Mouse (Mus musculus): ENCODE results near the gene Fig4. TPM values are rescaled to one million over a fixed set of nuclear protein-coding genes. Genes with fewer than 3 reads are reported as not detected.

Fig4 gene
- total RNA-seq, 2 experiments from 2014 or later, result 25.3 to 26.6 TPM

DNA sequence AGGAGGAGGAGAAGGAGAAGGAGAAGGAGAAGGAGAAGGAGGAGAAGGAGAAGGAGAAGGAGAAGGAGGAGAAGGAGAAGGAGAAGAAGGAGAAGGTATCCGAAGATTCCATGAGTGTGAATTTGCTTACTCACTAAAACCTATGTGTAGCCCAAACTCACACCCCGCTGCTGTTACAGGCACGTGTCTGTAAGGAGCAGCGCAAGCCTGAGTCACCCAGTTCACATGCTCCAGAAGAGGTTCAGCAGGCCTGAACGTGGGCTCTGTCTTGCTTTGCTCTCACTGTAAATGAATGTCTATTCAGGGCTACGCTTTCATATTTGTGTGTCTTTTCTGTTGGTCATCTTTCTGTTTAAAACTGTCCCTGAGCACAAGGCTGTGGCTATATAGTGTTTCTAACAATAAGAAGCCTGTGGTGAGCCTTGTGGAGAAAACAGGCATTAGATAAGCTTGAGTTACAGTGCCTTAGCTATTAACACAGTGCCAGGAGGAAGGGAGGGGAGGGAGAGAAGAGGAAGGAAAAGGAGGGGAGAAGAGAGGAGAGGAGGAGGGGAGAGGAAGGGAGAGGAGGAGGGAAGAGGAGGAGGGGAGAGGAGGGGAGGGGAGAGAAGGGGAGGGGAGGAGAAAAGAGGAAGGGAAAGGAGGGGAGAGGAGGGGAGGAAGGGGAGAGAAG is 71.8 kb downstream of the Fig4 start:
- DNase-seq (ENCODE audit: low spot score in 2 of 2), result no peak
- intact Hi-C loops (cut with DNase I), result no loop called here

GRCm38 (mm10) chr10:41227626-41228025 is 75.4 kb downstream of the Fig4 start:
- intact Hi-C loops (cut with DNase I), result no loop called here
- DNase-seq (ENCODE audit: low spot score in 2 of 2), result no peak

DNA sequence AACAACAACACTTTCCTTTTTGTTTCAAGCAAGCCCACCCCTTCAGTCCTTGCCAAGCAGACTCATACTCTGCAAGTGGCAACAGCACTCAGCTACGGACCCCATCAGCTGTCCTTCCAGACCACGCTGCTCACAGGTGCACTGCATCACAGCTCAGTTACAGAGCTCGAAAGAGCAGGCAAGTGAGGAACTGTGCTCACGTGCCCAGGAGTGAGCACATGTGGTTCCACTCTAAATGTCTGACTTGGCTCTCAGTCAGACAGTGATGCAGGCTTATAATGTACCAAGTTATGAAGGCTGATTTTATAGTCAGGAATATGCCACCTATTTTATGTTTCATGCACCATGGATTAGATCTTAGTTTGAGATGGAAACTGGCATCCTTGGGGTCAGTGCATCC is 79.6 kb downstream of the Fig4 start:
- no peak for DNase-seq (ENCODE audit: low spot score in 2 of 2)
- intact Hi-C loops (cut with DNase I), result no loop called here

GRCm38 (mm10) chr10:41221204-41221603 is 81.9 kb downstream of the Fig4 start:
- intact Hi-C loops (cut with DNase I), result no loop called here
- DNase-seq (ENCODE audit: low spot score in 2 of 2), result no peak

- no peak for DNase-seq (ENCODE audit: low spot score in 2 of 2)
- intact Hi-C loops (cut with DNase I), result no loop called here
These were observed 84.2 kb downstream of the Fig4 start for GRCm38 (mm10) chr10:41218897-41219296.

DNA sequence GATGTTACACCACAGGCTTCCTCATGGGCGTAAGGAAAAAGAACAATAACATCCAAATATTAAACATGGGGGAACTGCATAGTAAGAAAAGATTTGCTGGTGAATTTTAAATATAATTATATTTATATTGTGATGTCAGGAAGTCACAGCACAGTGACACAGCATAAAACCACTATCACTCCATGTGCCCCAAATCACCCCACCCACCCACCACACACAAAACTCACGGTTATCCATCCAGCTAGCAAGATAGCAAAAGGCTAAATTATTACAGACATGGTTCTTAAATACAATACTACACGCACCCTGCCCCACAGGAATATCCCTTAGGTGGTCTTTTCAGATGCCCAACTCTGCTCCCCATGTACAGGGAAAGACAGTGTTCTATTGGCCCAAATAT is 89.0 kb downstream of the Fig4 start:
- no peak for DNase-seq (ENCODE audit: low spot score in 2 of 2)
- intact Hi-C loops (cut with DNase I), result no loop called here

- intact Hi-C loops (cut with DNase I), result no loop called here
- no peak for DNase-seq (ENCODE audit: low spot score in 2 of 2)
These were observed 93.5 kb downstream of the Fig4 start for GRCm38 (mm10) chr10:41209538-41209937.

DNA sequence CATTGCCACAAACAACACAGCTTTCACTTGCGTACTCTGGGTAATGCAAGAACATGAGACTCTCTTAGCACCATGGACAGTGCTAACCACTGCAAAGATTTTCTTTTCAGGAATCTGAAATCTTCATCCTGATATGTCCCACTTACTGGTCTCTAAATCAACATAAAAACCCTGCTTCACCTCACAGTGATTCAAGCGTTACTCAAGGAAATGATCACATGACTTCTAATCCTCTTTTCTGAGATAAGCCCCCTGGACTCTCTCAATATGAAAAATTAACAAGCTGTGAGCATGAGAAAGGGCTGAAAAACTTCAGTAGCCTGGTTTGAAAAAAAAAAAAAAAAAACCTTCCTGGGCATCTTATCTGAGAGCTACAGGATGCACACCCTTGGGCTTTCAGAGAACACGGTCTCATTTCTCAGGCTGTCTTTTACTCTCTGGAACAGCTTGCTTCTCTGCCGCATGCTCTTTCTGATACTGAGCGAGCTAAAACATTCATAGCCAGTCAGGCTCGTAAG is 94.1 kb downstream of the Fig4 start:
- intact Hi-C loops (cut with DNase I), result no loop called here
- no peak for DNase-seq (ENCODE audit: low spot score in 2 of 2)

GRCm38 (mm10) chr10:41205647-41206046 is 97.4 kb downstream of the Fig4 start:
- DNase-seq (ENCODE audit: low spot score in 2 of 2), result no peak
- intact Hi-C loops (cut with DNase I), result no loop called here

- intact Hi-C loops (cut with DNase I), result no loop called here
- no peak for DNase-seq (ENCODE audit: low spot score in 2 of 2)
These were observed 98.3 kb downstream of the Fig4 start for GRCm38 (mm10) chr10:41204637-41205315.

- DNase-seq (ENCODE audit: low spot score in 2 of 2), result no peak
- intact Hi-C loops (cut with DNase I), result no loop called here
These were observed 98.9 kb downstream of the Fig4 start for GRCm38 (mm10) chr10:41204191-41204590.

- intact Hi-C loops (cut with DNase I), result no loop called here
These were observed 104.3 kb downstream of the Fig4 start for GRCm38 (mm10) chr10:41198719-41199118.

DNA sequence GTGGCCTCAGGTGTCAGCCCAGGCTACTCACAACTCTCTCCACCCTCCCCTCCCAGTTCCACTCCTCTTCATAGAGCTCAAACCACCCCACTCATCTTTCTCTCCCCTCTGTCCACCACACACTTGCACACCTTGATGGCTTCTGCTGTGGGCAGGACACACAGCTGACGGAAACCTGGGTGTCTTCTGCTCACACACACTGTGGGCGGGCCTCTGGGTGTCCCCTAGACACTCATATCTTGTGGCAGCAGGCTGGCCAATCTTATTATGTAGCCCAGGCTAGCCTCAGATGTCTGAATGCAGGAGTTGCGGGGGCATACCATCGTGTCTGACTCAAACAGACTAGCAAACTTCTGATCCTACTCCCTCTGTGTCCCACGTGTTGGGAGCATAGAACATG is 105.3 kb downstream of the Fig4 start:
- intact Hi-C loops (cut with DNase I), result no loop called here
- DNase-seq (ENCODE audit: low spot score in 2 of 2), result no peak

More at GRCm38 (mm10) chr10:41198719-41199118, 104.3 kb downstream of the Fig4 start:
- DNase-seq (ENCODE audit: low spot score in 2 of 2), result no peak

- intact Hi-C loops (cut with DNase I), result no loop called here
- DNase-seq (ENCODE audit: low spot score in 2 of 2), result no peak
These were observed 106.8 kb downstream of the Fig4 start for GRCm38 (mm10) chr10:41196295-41196694.

- intact Hi-C loops (cut with DNase I), result no loop called here
These were observed 113.7 kb downstream of the Fig4 start for GRCm38 (mm10) chr10:41189392-41189791.

DNA sequence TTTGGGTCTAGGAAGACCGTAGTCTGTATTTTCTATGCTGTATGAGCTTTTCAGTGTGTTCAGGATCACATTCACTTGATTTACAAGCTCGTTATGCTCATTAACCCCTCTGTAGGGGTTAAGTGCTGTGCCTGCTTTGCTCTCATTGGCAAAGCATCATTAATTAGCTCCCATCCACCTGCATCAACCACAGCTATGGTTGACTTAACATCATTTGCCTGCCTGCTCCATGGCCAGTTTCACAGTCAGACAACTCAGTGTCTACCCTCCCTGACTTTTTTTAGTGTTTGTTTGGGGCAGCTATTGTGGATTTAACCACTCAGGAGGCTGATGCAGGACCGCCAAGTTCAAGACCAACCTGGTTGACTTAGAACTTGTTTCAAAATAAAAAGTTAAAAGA is 119.1 kb downstream of the Fig4 start:
- DNase-seq (ENCODE audit: low spot score in 2 of 2), result no peak
- intact Hi-C loops (cut with DNase I), result no loop called here

More at GRCm38 (mm10) chr10:41189392-41189791, 113.7 kb downstream of the Fig4 start:
- no peak for DNase-seq (ENCODE audit: low spot score in 2 of 2)

GRCm38 (mm10) chr10:41182644-41183043 is 120.4 kb downstream of the Fig4 start:
- DNase-seq (ENCODE audit: low spot score in 2 of 2), result no peak
- intact Hi-C loops (cut with DNase I), result no loop called here

- DNase-seq (ENCODE audit: low spot score in 2 of 2), result no peak
- intact Hi-C loops (cut with DNase I), result no loop called here
These were observed 136.9 kb downstream of the Fig4 start for GRCm38 (mm10) chr10:41166141-41166540.

GRCm38 (mm10) chr10:41163108-41163507 is 140.0 kb downstream of the Fig4 start:
- intact Hi-C loops (cut with DNase I), result no loop called here
- DNase-seq (ENCODE audit: low spot score in 2 of 2), result no peak

GRCm38 (mm10) chr10:41157296-41157695 is 145.8 kb downstream of the Fig4 start:
- no peak for DNase-seq (ENCODE audit: low spot score in 2 of 2)
- intact Hi-C loops (cut with DNase I), result no loop called here

GRCm38 (mm10) chr10:41156693-41157092 is 146.4 kb downstream of the Fig4 start:
- no peak for DNase-seq (ENCODE audit: low spot score in 2 of 2)
- intact Hi-C loops (cut with DNase I), result no loop called here

Data from left cerebral cortex, postnatal 36 days (tissue).